Mouse (Mus musculus) stomach, postnatal 0 days (tissue): Measurements from ENCODE around the gene Slc22a2.

Source experiments
- CTCF ChIP-seq: IDR thresholded peaks from 2 replicates; pipeline ENCODE4 v1.5.1; 2016; ENCODE audit warnings: antibody characterized with exemption, low read depth, mild to moderate bottlenecking, moderate library complexity
- EP300 ChIP-seq: optimal IDR thresholded peaks from 2 replicates; pipeline ENCODE3; 2016; ENCODE audit warnings: antibody characterized with exemption

DNA sequence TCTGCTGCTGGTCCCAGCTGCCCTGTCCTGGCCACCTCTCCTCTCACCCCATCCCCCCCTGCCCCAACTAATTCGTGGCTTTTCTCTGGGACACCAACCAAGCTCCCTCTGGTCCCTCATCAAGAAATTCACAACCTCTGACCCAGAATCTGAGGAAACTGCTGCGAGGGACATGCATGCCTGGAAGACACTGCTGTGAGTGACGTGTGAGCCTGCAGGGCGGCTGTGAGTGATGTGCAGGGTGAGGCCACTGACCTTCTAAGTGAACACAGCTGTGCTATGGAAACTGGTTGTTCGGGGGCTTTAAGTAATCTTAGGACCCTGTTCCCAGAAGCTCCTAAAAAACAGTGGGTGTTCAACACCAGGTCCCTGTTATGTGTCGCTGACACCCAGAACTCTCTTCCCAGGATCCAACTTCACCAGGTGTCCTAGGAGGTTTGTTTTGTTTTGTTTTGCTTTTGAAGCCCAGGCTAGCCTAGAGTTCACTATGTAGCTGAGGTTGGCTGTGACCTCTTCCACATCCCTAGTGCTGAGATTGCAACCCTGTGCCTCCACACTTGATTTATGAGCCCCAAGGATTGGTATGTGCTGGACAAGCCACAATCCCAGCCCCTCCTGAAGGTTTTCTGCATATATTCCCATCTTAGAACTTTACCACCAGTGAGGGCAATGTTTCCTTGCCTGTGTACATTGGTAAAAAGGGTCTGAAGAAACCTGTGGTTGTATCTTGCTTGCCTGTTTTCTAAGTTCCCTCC, 47.2 kb downstream of the Slc22a2 start:
- TF ChIP-seq CTCF (no peak), EP300 (no peak)
